Mouse (Mus musculus) megakaryocyte, embryonic 14.5 days (primary cell): ENCODE data around the gene Mfrp. TPM values are rescaled to one million over a fixed set of nuclear protein-coding genes. Genes with fewer than 3 reads are reported as not detected.

Source experiments
- H3K27me3 ChIP-seq: replicated peaks from 2 replicates; pipeline ENCODE3; 2012; ENCODE audit warnings: inconsistent platforms
- H3K36me3 ChIP-seq: replicated peaks from 2 replicates; pipeline ENCODE3; 2012; ENCODE audit warnings: low read length, inconsistent platforms, mixed read lengths
- H3K4me1 ChIP-seq: 2 replicates; pipeline ENCODE4 v1.6.1; 2012; ENCODE audit warnings: inconsistent platforms
- H3K4me3 ChIP-seq: replicated peaks from 2 replicates; pipeline ENCODE3; 2012; ENCODE audit warnings: moderate library complexity, mild to moderate bottlenecking, inconsistent platforms
- H3K9me3 ChIP-seq: 2 replicates; pipeline ENCODE4 v1.6.1; 2012; ENCODE audit warnings: inconsistent platforms
- FLI1 ChIP-seq: IDR thresholded peaks from 2 replicates; pipeline ENCODE4 v1.6.1; 2012; ENCODE audit warnings: low read length, inconsistent platforms, mixed read lengths
- GATA1 ChIP-seq: IDR thresholded peaks from 3 replicates; pipeline ENCODE4 v1.6.1; 2012; ENCODE audit warnings: mixed read lengths, low read length, inconsistent platforms, borderline replicate concordance
- polyA plus RNA-seq: library from polyadenylated mRNA; stranded (reverse); fragments of >175 nt; gene quantifications from 2 replicates; pipeline ENCODE4 v1.2.3, GENCODE M21; 2012; ENCODE audit warnings: low replicate concordance; ENCODE audit not compliant: insufficient read depth

Mfrp gene
- polyA plus RNA-seq, 1 experiment: not detected

GRCm38 (mm10) chr9:44114453-44114852, 12.9 kb downstream of the Mfrp start:
- no peaks in the 10 kb centered on the region for H3K9me3 ChIP-seq
- TF ChIP-seq GATA1: no peak
- no peak for TF ChIP-seq FLI1
- peaks cover 47% of the 10 kb centered on the region for H3K4me1 ChIP-seq
- peaks cover 6% of the 10 kb centered on the region for H3K27me3 ChIP-seq
- no peak overlapping the region for H3K4me3 ChIP-seq
- peaks cover 10% of the 10 kb centered on the region for H3K36me3 ChIP-seq

GRCm38 (mm10) chr9:44115599-44115998, 14.1 kb downstream of the Mfrp start:
- Histone ChIP-seq H3K27me3 (peaks cover 11% of the 10 kb centered on the region), H3K36me3 (no peaks in the 10 kb centered on the region), H3K4me1 (peaks cover 43% of the 10 kb centered on the region), H3K9me3 (no peaks in the 10 kb centered on the region), H3K4me3 (no peak overlapping the region)
- TF ChIP-seq GATA1 (no peak), FLI1 (no peak)

GRCm38 (mm10) chr9:44116182-44116581, 14.7 kb downstream of the Mfrp start:
- TF ChIP-seq FLI1: no peak
- TF ChIP-seq GATA1: no peak
- no peaks in the 10 kb centered on the region for H3K9me3 ChIP-seq
- no peaks in the 10 kb centered on the region for H3K36me3 ChIP-seq
- H3K4me1 ChIP-seq: peaks cover 43% of the 10 kb centered on the region
- peaks cover 13% of the 10 kb centered on the region for H3K27me3 ChIP-seq
- no peak overlapping the region for H3K4me3 ChIP-seq

- no peak overlapping the region for H3K4me3 ChIP-seq
- no peaks in the 10 kb centered on the region for H3K9me3 ChIP-seq
- H3K4me1 ChIP-seq: peaks cover 27% of the 10 kb centered on the region
- no peaks in the 10 kb centered on the region for H3K36me3 ChIP-seq
- no peak for TF ChIP-seq FLI1
- no peak for TF ChIP-seq GATA1
- peaks cover 15% of the 10 kb centered on the region for H3K27me3 ChIP-seq
These were observed 17.5 kb downstream of the Mfrp start for GRCm38 (mm10) chr9:44119011-44119410.

- Histone ChIP-seq H3K27me3 (peaks cover 15% of the 10 kb centered on the region), H3K4me3 (no peak overlapping the region), H3K9me3 (no peaks in the 10 kb centered on the region), H3K36me3 (no peaks in the 10 kb centered on the region), H3K4me1 (peaks cover 19% of the 10 kb centered on the region)
- TF ChIP-seq FLI1: no peak
- TF ChIP-seq GATA1: no peak
These were observed 18.5 kb downstream of the Mfrp start for GRCm38 (mm10) chr9:44119948-44120465.

- no peaks in the 10 kb centered on the region for H3K36me3 ChIP-seq
- peaks cover 34% of the 10 kb centered on the region for H3K4me1 ChIP-seq
- H3K9me3 ChIP-seq: no peaks in the 10 kb centered on the region
- H3K27me3 ChIP-seq: peaks cover 25% of the 10 kb centered on the region
- H3K4me3 ChIP-seq: no peak overlapping the region
- TF ChIP-seq FLI1 (no peak), GATA1 (no peak)
These were observed 22.8 kb downstream of the Mfrp start for GRCm38 (mm10) chr9:44124317-44124716.

- no peaks in the 10 kb centered on the region for H3K36me3 ChIP-seq
- no peaks in the 10 kb centered on the region for H3K9me3 ChIP-seq
These were observed 23.5 kb downstream of the Mfrp start for GRCm38 (mm10) chr9:44125026-44125425.

GRCm38 (mm10) chr9:44125546-44126428, 24.3 kb downstream of the Mfrp start:
- peaks cover 35% of the 10 kb centered on the region for H3K27me3 ChIP-seq
- H3K4me1 ChIP-seq: peaks cover 41% of the 10 kb centered on the region
- H3K9me3 ChIP-seq: no peaks in the 10 kb centered on the region
- H3K4me3 ChIP-seq: peak overlapping the region; percentile 56
- no peaks in the 10 kb centered on the region for H3K36me3 ChIP-seq
- TF ChIP-seq GATA1 (no peak), FLI1 (no peak)

More at GRCm38 (mm10) chr9:44125026-44125425, 23.5 kb downstream of the Mfrp start:
- H3K27me3 ChIP-seq: peaks cover 32% of the 10 kb centered on the region
- TF ChIP-seq GATA1 (no peak), FLI1 (no peak)
- peaks cover 37% of the 10 kb centered on the region for H3K4me1 ChIP-seq
- H3K4me3 ChIP-seq: no peak overlapping the region

GRCm38 (mm10) chr9:44126746-44127145, 25.2 kb downstream of the Mfrp start:
- no peaks in the 10 kb centered on the region for H3K36me3 ChIP-seq
- no peak overlapping the region for H3K4me3 ChIP-seq
- no peaks in the 10 kb centered on the region for H3K9me3 ChIP-seq
- H3K4me1 ChIP-seq: peaks cover 51% of the 10 kb centered on the region
- TF ChIP-seq GATA1: no peak
- TF ChIP-seq FLI1: no peak
- peaks cover 40% of the 10 kb centered on the region for H3K27me3 ChIP-seq

- Histone ChIP-seq H3K9me3 (no peaks in the 10 kb centered on the region), H3K4me1 (peaks cover 51% of the 10 kb centered on the region), H3K4me3 (no peak overlapping the region), H3K36me3 (no peaks in the 10 kb centered on the region), H3K27me3 (peaks cover 44% of the 10 kb centered on the region)
- TF ChIP-seq GATA1: no peak
- no peak for TF ChIP-seq FLI1
These were observed 25.8 kb downstream of the Mfrp start for GRCm38 (mm10) chr9:44127351-44127801.
